1 mouse cellular context compared by ENCODE assay signal in the genomic region with DNA sequence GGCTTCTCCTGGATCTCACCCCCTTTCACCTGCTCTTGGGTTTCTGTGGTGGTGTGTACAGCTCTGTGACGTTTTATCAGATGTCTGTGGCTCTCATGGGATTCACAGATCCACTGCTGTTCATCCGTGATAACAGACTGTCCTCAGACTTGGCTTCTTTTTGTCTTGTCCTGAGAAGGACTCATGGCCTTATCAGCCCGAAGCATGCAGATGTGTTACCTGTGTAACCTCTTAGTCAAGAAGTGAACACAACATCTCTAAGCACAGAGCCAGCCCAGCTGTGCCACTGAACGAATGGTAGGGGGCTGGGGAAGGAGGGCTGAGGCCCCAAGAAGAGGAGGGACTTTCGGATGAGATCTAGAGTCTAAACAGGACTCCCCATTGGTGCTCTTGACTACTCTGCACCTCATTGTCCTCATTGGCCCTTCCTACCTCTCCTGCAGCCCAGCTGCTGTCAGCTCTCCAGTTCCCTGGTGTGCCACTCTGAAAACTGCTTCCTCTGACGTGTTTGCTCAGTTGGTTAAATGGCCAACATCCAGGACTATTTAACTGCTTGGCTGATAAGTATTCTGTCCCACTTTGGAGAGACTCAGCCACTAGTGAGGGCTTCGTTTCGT.
A peak's percentile ranks its signal among the peaks of the same experiment; 100 is the strongest.
TF ChIP-seq lines count a peak whose summit lies in the region.

No protein-coding gene starts in this region.

TF ChIP-seq in MEL, 35 proteins besides CTCF, POLR2A, EP300 and RAD21 (continued from another document):
- TF ChIP-seq NRF1 (IDR thresholded peaks at IDR 0.05; ENCODE audit: insufficient read depth, low read depth, low read length, poor library complexity, severe bottlenecking) (no peak), POLR2AphosphoS5 (IDR thresholded peaks at IDR 0.05; ENCODE audit: borderline replicate concordance, low read depth, low read length) (no peak), ZKSCAN1 (IDR thresholded peaks at IDR 0.05; ENCODE audit: low read depth, low read length) (no peak), E2F4 (IDR thresholded peaks at IDR 0.05; ENCODE audit: borderline replicate concordance, low read depth, low read length) (no peak), TBP (IDR thresholded peaks at IDR 0.05; ENCODE audit: low read depth, low read length) (peak; percentile 72), MAFK (IDR thresholded peaks at IDR 0.05; ENCODE audit: borderline replicate concordance, low read depth, low read length) (peak; percentile 85; the same call in 1 of the 2 replicates), MYB (IDR thresholded peaks at IDR 0.05; ENCODE audit: low read depth, low read length) (0 out of 2 replicates have a peak, but pooled peaks have one; percentile 11), ETS1 (IDR thresholded peaks at IDR 0.05; ENCODE audit: low read depth, low read length) (peak; percentile 94), MEF2A (IDR thresholded peaks at IDR 0.05; ENCODE audit: extremely low read depth, insufficient replicate concordance, low read depth, low read length, poor library complexity, severe bottlenecking) (no peak), ZNF384 (IDR thresholded peaks at IDR 0.05; ENCODE audit: low read depth, low read length) (no peak)
